21 mouse cellular contexts compared by ENCODE assay signal in the genomic region with DNA sequence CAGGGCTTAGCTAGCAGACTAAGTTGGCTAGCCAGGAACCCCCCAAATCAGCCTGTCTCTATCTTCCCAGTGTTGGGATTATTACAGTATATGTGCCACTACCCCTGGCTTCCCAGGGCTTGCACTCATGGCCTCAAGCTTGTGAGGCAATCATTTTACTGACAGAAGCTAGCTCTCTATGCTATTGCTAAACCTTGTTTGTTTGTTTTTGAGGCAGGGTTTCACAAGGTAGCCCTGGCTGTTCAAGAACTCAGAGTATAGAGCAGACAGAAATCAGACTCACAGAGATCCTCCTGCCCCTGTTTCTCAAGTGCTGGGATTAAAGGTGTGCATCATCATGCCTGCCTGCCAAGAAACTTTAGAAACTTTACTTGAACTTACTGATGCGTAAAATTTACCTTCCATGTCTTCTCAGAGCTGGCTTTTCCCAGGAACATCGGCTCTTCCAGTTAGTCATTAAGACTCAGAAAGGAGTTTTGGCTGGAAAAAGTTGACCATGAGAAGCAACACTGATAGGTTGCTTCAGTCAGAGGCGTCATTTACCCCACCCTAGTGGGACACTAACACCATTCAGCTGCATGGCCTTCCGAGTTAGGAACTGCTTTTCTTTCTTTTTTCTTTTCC. TPM values are rescaled to one million over a fixed set of nuclear protein-coding genes. Genes with fewer than 3 reads are reported as not detected.
DNase-seq lines count a peak whose midpoint lies in the region; ATAC-seq and TF ChIP-seq lines count a peak whose summit lies in the region.
"Had no signal": no experiment of that assay in that cellular context is flagged by ENCODE, and none has a peak within 500 bp of the region (broad histone marks: within the 10 kb centered on the region; RNA-seq: fewer than 3 reads in every experiment).

No protein-coding gene starts in this region.

- H3K4me2 ChIP-seq in liver, embryonic 13.5 days = no peak overlapping the region
- no peak overlapping the region for H3K4me2 ChIP-seq in hindbrain, embryonic 11.5 days (replicated peaks; ENCODE audit: low read depth, low read length)
- H3K4me2 ChIP-seq in midbrain, postnatal 0 days (ENCODE audit: low read depth, low read length, poor library complexity, severe bottlenecking) = no peak overlapping the region
- no peak overlapping the region for H3K4me2 ChIP-seq in midbrain, embryonic 16.5 days (ENCODE audit: low read length)
- H3K4me2 ChIP-seq: hindbrain, embryonic 12.5 days; limb, embryonic 13.5 days; midbrain, embryonic 12.5 days had no signal

- peaks cover 30% of the 10 kb centered on the region; the same call in 1 of the 2 replicates for H3K4me1 ChIP-seq in kidney, adult 2 months (ENCODE audit: control insufficient read depth, insufficient read depth, low read length)
- H3K4me1 ChIP-seq in liver, embryonic 13.5 days (replicated peaks) = peaks cover 13% of the 10 kb centered on the region
- no peaks in the 10 kb centered on the region; the same call in 1 of the 2 replicates for H3K4me1 ChIP-seq in hindbrain, embryonic 11.5 days (replicated peaks; ENCODE audit: control insufficient read depth, insufficient read depth, low read length)
- H3K4me1 ChIP-seq in midbrain, postnatal 0 days (ENCODE audit: insufficient read depth, low read length) = peaks cover 7% of the 10 kb centered on the region
- H3K4me1 ChIP-seq in midbrain, embryonic 16.5 days (ENCODE audit: control insufficient read depth, insufficient read depth, low read length) = peaks cover 20% of the 10 kb centered on the region
- H3K4me1 ChIP-seq: limb, embryonic 13.5 days had no signal

- no peaks in the 10 kb centered on the region for H3K36me3 ChIP-seq in kidney, adult 2 months (ENCODE audit: control insufficient read depth, insufficient read depth, low read length)
- no peaks in the 10 kb centered on the region for H3K36me3 ChIP-seq in liver, embryonic 13.5 days
- no peaks in the 10 kb centered on the region for H3K36me3 ChIP-seq in hindbrain, embryonic 11.5 days (ENCODE audit: control insufficient read depth, insufficient read depth, low read length)
- 0 out of 2 replicates have a peak, but pooled peaks cover 5% of the 10 kb centered on the region for H3K36me3 ChIP-seq in midbrain, postnatal 0 days (ENCODE audit: insufficient read depth, low read length)
- H3K36me3 ChIP-seq in midbrain, embryonic 16.5 days (ENCODE audit: control insufficient read depth, insufficient read depth, low read length) = no peaks in the 10 kb centered on the region
- H3K36me3 ChIP-seq: heart, embryonic 10.5 days; limb, embryonic 13.5 days; midbrain, embryonic 12.5 days had no signal

- POLR2A ChIA-PET in Patski (lab: Charles Lee) = interaction anchor here (0.6 kb wide), 1 partner anchor 527 kb away, joined by 6 read pairs; no protein-coding TSS in a partner anchor

- no peaks in the 10 kb centered on the region for H3K9me3 ChIP-seq in liver, embryonic 13.5 days (replicated peaks)
- no peaks in the 10 kb centered on the region for H3K9me3 ChIP-seq in hindbrain, embryonic 11.5 days (ENCODE audit: control insufficient read depth, low read length)
- no peaks in the 10 kb centered on the region for H3K9me3 ChIP-seq in midbrain, postnatal 0 days (ENCODE audit: low read length)
- no peaks in the 10 kb centered on the region for H3K9me3 ChIP-seq in midbrain, embryonic 16.5 days (replicated peaks; ENCODE audit: control insufficient read depth, low read length, poor library complexity, severe bottlenecking)
- H3K9me3 ChIP-seq: heart, embryonic 10.5 days; hindbrain, embryonic 12.5 days; midbrain, embryonic 12.5 days had no signal

- no peak for TF ChIP-seq POLR2A in kidney, adult 2 months (IDR thresholded peaks at IDR 0.05; ENCODE audit: low read depth, low read length)

- in situ Hi-C loops in Patski (cut with MboI; ENCODE audit: low pct_unique_long_range_greater_than_20kb) = no loop called here

- CTCF ChIA-PET in Patski (lab: Charles Lee) = no interaction called here

- peak overlapping the region; percentile 66 for H3K27ac ChIP-seq in kidney, adult 2 months (ENCODE audit: insufficient read depth, low read depth, low read length)
- H3K27ac ChIP-seq in liver, embryonic 13.5 days = peak overlapping the region; percentile 57
- no peak overlapping the region for H3K27ac ChIP-seq in hindbrain, embryonic 11.5 days (ENCODE audit: low read depth, low read length)
- H3K27ac ChIP-seq in midbrain, postnatal 0 days (ENCODE audit: low read depth, low read length) = no peak overlapping the region
- H3K27ac ChIP-seq in midbrain, embryonic 16.5 days (ENCODE audit: low read length) = no peak overlapping the region
- H3K27ac ChIP-seq: heart, embryonic 10.5 days; hindbrain, embryonic 12.5 days; layer of hippocampus, adult 2 months; limb, embryonic 13.5 days; midbrain, embryonic 12.5 days had no signal

- DNase-seq in Patski (ENCODE audit: low read depth, low spot score) (peak; percentile 43), MN1 (ENCODE audit: low spot score) (no peak)
- peak; percentile 90 for DNase-seq in kidney, adult 2 months
- DNase-seq in kidney, postnatal 14 days = peak; percentile 58
- DNase-seq in liver, embryonic 13.5 days = no peak
- DNase-seq in hindbrain, embryonic 11.5 days (ENCODE audit: low spot score) = no peak
- no peak for DNase-seq in midbrain, postnatal 0 days (ENCODE audit: low spot score)
- DNase-seq: cerebellum, adult 9-11 months; gastrocnemius, postnatal 36 days; heart, postnatal 10 days; layer of hippocampus, postnatal 36 days; right cerebral cortex, postnatal 14 days had no signal

- no peak for ATAC-seq in Patski
- 0 out of 2 replicates have a peak, but pooled peaks have one; percentile 15 for ATAC-seq in liver, embryonic 13.5 days (ENCODE audit: low read depth)
- ATAC-seq in hindbrain, embryonic 11.5 days (ENCODE audit: low FRiP score) = no peak
- ATAC-seq in midbrain, postnatal 0 days (ENCODE audit: low FRiP score) = no peak
- ATAC-seq in midbrain, embryonic 16.5 days = no peak
- ATAC-seq: forebrain, embryonic 16.5 days had no signal

- TF ChIP-seq CTCF in Patski (IDR thresholded peaks at IDR 0.05) = no peak
- no peak for TF ChIP-seq CTCF in kidney, adult 2 months (conservative IDR thresholded peaks at IDR 0.05; ENCODE audit: insufficient read depth, insufficient read length, low read depth, low read length)
- TF ChIP-seq CTCF in midbrain, postnatal 0 days (IDR thresholded peaks at IDR 0.05) = no peak

- H3K4me3 ChIP-seq in kidney, adult 2 months (ENCODE audit: insufficient read depth, low read depth, low read length) = no peak overlapping the region
- no peak overlapping the region for H3K4me3 ChIP-seq in liver, embryonic 13.5 days (replicated peaks)
- H3K4me3 ChIP-seq in hindbrain, embryonic 11.5 days (ENCODE audit: low read depth, low read length) = no peak overlapping the region
- H3K4me3 ChIP-seq in midbrain, postnatal 0 days (ENCODE audit: low read depth, low read length) = no peak overlapping the region
- no peak overlapping the region for H3K4me3 ChIP-seq in midbrain, embryonic 16.5 days (ENCODE audit: low read depth, low read length)
- H3K4me3 ChIP-seq: heart, embryonic 10.5 days; hindbrain, embryonic 12.5 days; layer of hippocampus, adult 2 months; limb, embryonic 13.5 days; midbrain, embryonic 12.5 days had no signal

- H3K9ac ChIP-seq in liver, embryonic 13.5 days = no peak overlapping the region
- H3K9ac ChIP-seq in hindbrain, embryonic 11.5 days (ENCODE audit: low read depth, low read length) = no peak overlapping the region
- no peak overlapping the region for H3K9ac ChIP-seq in midbrain, postnatal 0 days (replicated peaks; ENCODE audit: low read length, poor library complexity, severe bottlenecking)
- H3K9ac ChIP-seq in midbrain, embryonic 16.5 days (ENCODE audit: low read depth, low read length) = no peak overlapping the region
- H3K9ac ChIP-seq: hindbrain, embryonic 12.5 days; limb, embryonic 13.5 days; midbrain, embryonic 12.5 days had no signal

- WGBS in kidney, adult 2 months = 47% methylated on average over 4 of the region's 4 CpGs
- 57% methylated on average over 4 of the region's 4 CpGs for WGBS in liver, embryonic 13.5 days (ENCODE audit: insufficient replicate concordance)
- 83% methylated on average over 4 of the region's 4 CpGs for WGBS in hindbrain, embryonic 11.5 days
- 91% methylated on average over 4 of the region's 4 CpGs for WGBS in midbrain, postnatal 0 days
- WGBS in midbrain, embryonic 16.5 days = 92% methylated on average over 4 of the region's 4 CpGs

- no peaks in the 10 kb centered on the region for H3K27me3 ChIP-seq in Patski
- H3K27me3 ChIP-seq in kidney, adult 2 months (replicated peaks; ENCODE audit: control insufficient read depth, insufficient read depth, low read length) = no peaks in the 10 kb centered on the region
- peaks cover 15% of the 10 kb centered on the region for H3K27me3 ChIP-seq in liver, embryonic 13.5 days
- no peaks in the 10 kb centered on the region for H3K27me3 ChIP-seq in hindbrain, embryonic 11.5 days (ENCODE audit: control insufficient read depth, insufficient read depth, low read length)
- no peaks in the 10 kb centered on the region for H3K27me3 ChIP-seq in midbrain, postnatal 0 days (ENCODE audit: insufficient read depth, low read length)
- no peaks in the 10 kb centered on the region for H3K27me3 ChIP-seq in midbrain, embryonic 16.5 days (ENCODE audit: control insufficient read depth, insufficient read depth, low read depth, low read length)
- H3K27me3 ChIP-seq: hindbrain, embryonic 12.5 days; limb, embryonic 13.5 days; midbrain, embryonic 12.5 days had no signal

RNA-seq across cellular contexts. Expression of gene Tmem169, which starts 4.5 kb away (rescaled TPM):
- polyA plus RNA-seq in Patski (2021) = 1.4 TPM
- polyA plus RNA-seq in kidney, adult 2 months (2012; rRNA removed) = 4.2 and 5.9 TPM in 2 replicates
- polyA plus RNA-seq in liver, embryonic 13.5 days (2015; fragmentation: Nextera tagmentation; extraction: Ambion mirVana) = 0.48 and 0.96 TPM in 2 replicates
- polyA plus RNA-seq in hindbrain, embryonic 11.5 days (2014; fragmentation: Nextera tagmentation; extraction: Ambion mirVana) = 25.5 TPM in 2 replicates
- total RNA-seq in midbrain, postnatal 0 days (2014; rRNA removed) = 37.3 and 41.7 TPM in 2 replicates
- 34.1 and 38.3 TPM in 2 replicates for polyA plus RNA-seq in midbrain, postnatal 0 days (2015; fragmentation: Nextera tagmentation; extraction: Ambion mirVana)
- polyA plus RNA-seq in midbrain, embryonic 16.5 days (2015; fragmentation: Nextera tagmentation; extraction: Ambion mirVana) = 40.8 and 42.5 TPM in 2 replicates
- total RNA-seq: gastrocnemius, postnatal 36 days; MEL had no signal
- polyA plus RNA-seq: spleen, adult 2 months had no signal

RNA-seq across cellular contexts. Expression of gene Pecr, which starts 4.5 kb away (rescaled TPM):
- polyA plus RNA-seq in Patski (2021) = 27.2 TPM
- 215 and 254 TPM in 2 replicates for polyA plus RNA-seq in kidney, adult 2 months (2012; rRNA removed)
- 42.6 and 46.1 TPM in 2 replicates for polyA plus RNA-seq in liver, embryonic 13.5 days (2015; fragmentation: Nextera tagmentation; extraction: Ambion mirVana)
- 14.0 and 16.4 TPM in 2 replicates for polyA plus RNA-seq in hindbrain, embryonic 11.5 days (2014; fragmentation: Nextera tagmentation; extraction: Ambion mirVana)
- total RNA-seq in midbrain, postnatal 0 days (2014; rRNA removed) = 0.66 and 2.7 TPM in 2 replicates
- polyA plus RNA-seq in midbrain, postnatal 0 days (2015; fragmentation: Nextera tagmentation; extraction: Ambion mirVana) = 8.9 and 10.2 TPM in 2 replicates
- 5.9 and 8.3 TPM in 2 replicates for polyA plus RNA-seq in midbrain, embryonic 16.5 days (2015; fragmentation: Nextera tagmentation; extraction: Ambion mirVana)

RNA-seq across cellular contexts. Expression of gene Xrcc5, which starts 18.6 kb away (rescaled TPM):
- 38.5 TPM for polyA plus RNA-seq in Patski (2021)
- polyA plus RNA-seq in kidney, adult 2 months (2012; rRNA removed) = 9.7 and 11.4 TPM in 2 replicates
- polyA plus RNA-seq in liver, embryonic 13.5 days (2015; fragmentation: Nextera tagmentation; extraction: Ambion mirVana) = 24.0 and 27.9 TPM in 2 replicates
- polyA plus RNA-seq in hindbrain, embryonic 11.5 days (2014; fragmentation: Nextera tagmentation; extraction: Ambion mirVana) = 53.2 and 57.5 TPM in 2 replicates
- total RNA-seq in midbrain, postnatal 0 days (2014; rRNA removed) = 7.7 and 8.3 TPM in 2 replicates
- polyA plus RNA-seq in midbrain, postnatal 0 days (2015; fragmentation: Nextera tagmentation; extraction: Ambion mirVana) = 10.5 and 11.1 TPM in 2 replicates
- 12.9 and 14.7 TPM in 2 replicates for polyA plus RNA-seq in midbrain, embryonic 16.5 days (2015; fragmentation: Nextera tagmentation; extraction: Ambion mirVana)

Comparison
In these comparisons a context has a peak if more than half of its experiments do, and no peak if none do; other contexts are left out.
1. DNase-seq: peak in Patski (single experiment), kidney, adult 2 months (single experiment) and kidney, postnatal 14 days (single experiment); none in liver, embryonic 13.5 days (single experiment), hindbrain, embryonic 11.5 days (single experiment), MN1 (single experiment) and midbrain, postnatal 0 days (single experiment).
2. H3K27ac ChIP-seq: peak in kidney, adult 2 months (single experiment) and liver, embryonic 13.5 days (single experiment); none in hindbrain, embryonic 11.5 days (single experiment), midbrain, postnatal 0 days (single experiment) and midbrain, embryonic 16.5 days (single experiment).